Mouse (Mus musculus) macrophage (primary cell): ENCODE measurements around the gene Gm11236. TPM values are rescaled to one million over a fixed set of nuclear protein-coding genes. Genes with fewer than 3 reads are reported as not detected.
"Not testable (repeated sequence)": the region's sequence is repeated elsewhere in the genome, so short reads cannot be mapped to it uniquely, and the experiment has no call there.

ENCODE experiments used
- H3K27ac ChIP-seq: fragments of 350-480 bp; formaldehyde crosslinking; 2 replicates; pipeline ENCODE4 v1.9.0; 2021
- H3K36me3 ChIP-seq: fragments of 350-480 bp; formaldehyde crosslinking; 2 replicates; pipeline ENCODE4 v1.9.0; 2021; ENCODE audit errors: inconsistent target
- H3K4me3 ChIP-seq: fragments of 350-480 bp; formaldehyde crosslinking; 2 replicates; pipeline ENCODE4 v1.9.0; 2021; ENCODE audit errors: inconsistent target
- H3K79me2 ChIP-seq: fragments of 350-480 bp; formaldehyde crosslinking; 2 replicates; pipeline ENCODE4 v1.9.0; 2021; ENCODE audit errors: inconsistent target
- WGBS: methylation state at CpG from one replicate; pipeline ENCODE4 v1.1.7; 2026; ENCODE audit warnings: inconsistent platforms; ENCODE audit not compliant: missing documents; 5-methylcytosine and 5-hydroxymethylcytosine counted together
- polyA plus RNA-seq: library from polyadenylated mRNA; stranded (reverse); fragments of 250-400 nt; gene quantifications from 3 replicates; pipeline ENCODE4 v1.2.4, GENCODE M21; 2018; ENCODE audit warnings: inconsistent platforms
- total RNA-seq, 78 experiments: library from RNA; depleted of rRNA; stranded (reverse); fragments of 250-400 nt; gene quantifications; 1 replicate in 9 of 78; 2 replicates in 24 of 78; 3 replicates in 43 of 78; 4 replicates in 2 of 78; pipeline ENCODE4 v1.2.4; 2018; ENCODE audit warnings: inconsistent platforms in 56 of 78

The Gm11236 gene
- not detected for total RNA-seq (2018; cell fraction: chromatin; rRNA removed)
- total RNA-seq (2018; cell fraction: cytosol; rRNA removed) = not detected
- not detected for total RNA-seq (2018; cell fraction: nucleus; rRNA removed)
- polyA plus RNA-seq = not detected in 3 replicates

- WGBS = no CpG with 5 or more reads among the region's 4 CpGs
- H3K4me3 ChIP-seq, H3K36me3 ChIP-seq, H3K79me2 ChIP-seq, H3K27ac ChIP-seq: not testable (repeated sequence)
Observed at GRCm38 (mm10) chr4:73637821-73638220, at the start of gene Gm11236. Gm11236 (plus strand) TSS chr4:73638121.

GRCm38 (mm10) chr4:73599248-73599647, 38.7 kb upstream of the Gm11236 start:
- no peak overlapping the region for H3K27ac ChIP-seq
- 14% methylated on average over 3 of the region's 3 CpGs for WGBS
- H3K36me3 ChIP-seq = no peaks in the 10 kb centered on the region
- H3K79me2 ChIP-seq = no peaks in the 10 kb centered on the region
- no peak overlapping the region for H3K4me3 ChIP-seq

GRCm38 (mm10) chr4:73607581-73607980, 30.3 kb upstream of the Gm11236 start, which contains the start of gene Gm11238:
Gm11238 (plus strand) TSS chr4:73607881.
- WGBS = no CpG with 5 or more reads among the region's 3 CpGs
- not testable (repeated sequence) for H3K36me3 ChIP-seq, H3K27ac ChIP-seq, H3K4me3 ChIP-seq, H3K79me2 ChIP-seq

GRCm38 (mm10) chr4:73622684-73623083, 15.2 kb upstream of the Gm11236 start, which contains the start of gene Gm11237:
Gm11237 (plus strand) TSS chr4:73622984.
- H3K4me3 ChIP-seq, H3K36me3 ChIP-seq, H3K27ac ChIP-seq, H3K79me2 ChIP-seq: not testable (repeated sequence)
- WGBS = no CpG with 5 or more reads among the region's 3 CpGs

- H3K79me2 ChIP-seq, H3K27ac ChIP-seq, H3K36me3 ChIP-seq, H3K4me3 ChIP-seq: not testable (repeated sequence)
- no CpG with 5 or more reads among the region's 4 CpGs for WGBS
Observed at GRCm38 (mm10) chr4:73661864-73662263, 23.9 kb downstream of the Gm11236 start.

GRCm38 (mm10) chr4:73668054-73668453, 30.1 kb downstream of the Gm11236 start, which contains the start of gene Gm11239:
Gm11239 (plus strand) TSS chr4:73668354.
- no CpG with 5 or more reads among the region's 4 CpGs for WGBS
- H3K27ac ChIP-seq, H3K4me3 ChIP-seq, H3K79me2 ChIP-seq, H3K36me3 ChIP-seq: not testable (repeated sequence)

- WGBS = no CpG with 5 or more reads among the region's 4 CpGs
- H3K79me2 ChIP-seq, H3K4me3 ChIP-seq, H3K27ac ChIP-seq, H3K36me3 ChIP-seq: not testable (repeated sequence)
Observed at GRCm38 (mm10) chr4:73683216-73683615, 45.3 kb downstream of the Gm11236 start, which contains the start of gene Gm428. Gm428 (plus strand) TSS chr4:73683516.

Other genes starting within 250 kb of the Gm11236 start
- gene Gm11487, start 233.0 kb upstream of the Gm11236 start, polyA plus RNA-seq = not detected in 3 replicates
- gene Gm11238, start 30.2 kb upstream of the Gm11236 start, polyA plus RNA-seq = not detected in 3 replicates
- not detected in 3 replicates for gene Gm11237, start 15.1 kb upstream of the Gm11236 start, polyA plus RNA-seq
- not detected in 3 replicates for gene Gm11239, start 30.2 kb downstream of the Gm11236 start, polyA plus RNA-seq
- not detected in 3 replicates for gene Gm428, start 45.4 kb downstream of the Gm11236 start, polyA plus RNA-seq
- not detected in 3 replicates for gene Rasef, start 152.9 kb downstream of the Gm11236 start, polyA plus RNA-seq
- not detected in 3 replicates for gene Gm11758, start 238.1 kb downstream of the Gm11236 start, polyA plus RNA-seq